Mouse (Mus musculus) kidney, adult 9 months (tissue): ENCODE data around the gene Spaca3.

Experiments used
- DNase-seq: peaks from one replicate; pipeline ENCODE4 v3.0.0; 2022

Spaca3 gene

GRCm38 (mm10) chr11:80872509-80873474 is 14.6 kb downstream of the Spaca3 start:
- DNase-seq, result peak; percentile 67

DNA sequence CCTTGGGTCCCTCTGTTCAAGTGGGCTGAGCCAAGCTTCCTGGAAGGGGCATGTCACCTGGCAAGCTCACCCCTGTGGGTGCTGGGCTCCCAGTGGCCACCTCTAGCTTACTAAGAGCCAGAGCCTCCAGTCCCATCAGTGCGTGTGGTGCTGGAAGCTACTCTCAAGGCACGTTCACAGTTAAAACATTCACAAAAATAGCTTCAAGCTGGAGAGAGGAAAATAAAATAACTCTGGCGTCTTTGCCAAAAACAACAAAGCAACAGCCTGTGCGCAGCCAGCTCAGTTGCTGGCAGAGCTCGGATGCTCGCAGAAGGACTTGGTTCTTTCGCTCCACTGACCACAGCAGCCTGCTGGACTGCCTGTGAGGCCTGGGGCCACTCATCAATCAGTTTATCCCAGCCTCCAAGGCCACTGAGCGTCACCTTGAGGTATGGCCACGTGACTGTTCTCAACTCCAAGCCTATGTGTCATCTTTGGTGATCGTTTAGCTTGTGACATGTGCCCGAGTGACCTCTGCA is 19.0 kb downstream of the Spaca3 start:
- DNase-seq, result peak; percentile 82

DNA sequence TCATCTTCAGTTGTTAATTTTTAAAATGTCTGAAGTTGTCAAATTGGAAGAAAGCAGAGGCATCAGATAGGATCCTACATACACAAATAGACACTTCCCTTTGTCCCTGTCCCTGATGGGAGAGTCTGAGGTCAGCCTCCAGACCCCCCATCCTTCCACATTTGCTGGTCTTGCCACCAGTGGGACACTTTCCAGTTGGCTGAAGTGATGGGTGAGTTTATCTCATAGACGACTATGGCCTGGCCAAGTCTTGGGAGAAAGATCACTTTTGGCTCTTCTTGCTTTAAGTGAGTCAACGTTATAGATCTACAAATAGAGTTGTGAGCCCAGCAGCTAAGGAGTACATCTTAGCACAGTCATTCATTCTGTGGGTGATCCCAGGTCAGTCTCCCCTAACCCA is 19.9 kb downstream of the Spaca3 start:
- no peak for DNase-seq

- no peak for DNase-seq
These were observed 24.2 kb downstream of the Spaca3 start for GRCm38 (mm10) chr11:80882229-80882810.

DNA sequence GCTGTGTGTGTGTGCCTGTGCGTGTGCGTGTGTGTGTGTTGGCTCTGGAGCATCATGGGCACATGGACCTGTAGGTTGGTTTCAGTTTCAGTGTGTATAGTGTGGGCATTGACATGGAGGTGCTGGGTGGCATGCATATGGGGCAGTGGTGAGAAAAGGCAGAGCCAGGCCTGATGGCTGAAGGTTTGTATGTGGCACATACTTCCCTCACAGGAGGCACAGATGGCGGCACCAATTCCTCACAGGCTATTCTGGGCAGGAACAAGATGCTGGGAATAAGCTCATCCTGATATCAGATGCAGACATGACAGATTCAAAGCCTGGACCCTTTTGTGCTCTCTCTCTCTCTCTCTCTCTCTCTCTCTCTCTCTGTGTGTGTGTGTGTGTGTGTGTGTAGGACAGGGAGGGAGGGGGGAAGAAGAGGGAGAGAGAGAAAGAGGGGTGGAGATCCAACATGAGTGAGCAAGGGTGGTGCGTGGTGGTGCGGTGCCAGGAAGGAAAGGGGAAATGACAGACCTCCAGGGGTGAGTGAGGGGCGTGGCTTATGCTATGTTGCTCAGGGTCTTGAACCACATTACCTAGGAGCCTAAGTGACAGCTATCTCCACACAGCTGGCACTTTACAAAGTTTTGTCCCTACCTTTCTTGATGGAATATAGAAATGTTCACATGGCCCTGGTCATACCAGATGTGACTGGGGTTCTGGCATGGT is 26.5 kb downstream of the Spaca3 start:
- no peak for DNase-seq

- no peak for DNase-seq
These were observed 28.2 kb downstream of the Spaca3 start for GRCm38 (mm10) chr11:80886365-80886764.

DNA sequence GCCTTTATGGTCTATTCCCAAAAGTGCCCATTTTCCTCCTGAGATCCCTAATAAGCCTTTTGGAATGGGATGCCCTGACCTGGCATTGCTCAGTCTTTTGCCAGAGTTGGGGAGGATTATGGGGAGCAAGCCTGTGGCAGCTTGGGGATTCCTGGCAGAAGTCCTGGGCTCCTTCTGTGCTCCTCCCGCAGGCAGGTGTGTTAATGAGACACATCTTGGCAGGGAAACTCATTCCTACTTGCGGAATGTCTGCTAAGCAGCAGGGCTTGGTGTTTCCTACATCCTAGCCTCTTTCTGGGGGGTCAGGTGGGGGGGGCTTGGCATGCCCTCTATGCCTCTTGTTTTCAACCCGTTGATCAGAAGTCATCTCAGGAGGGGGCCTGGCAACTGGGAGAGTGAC is 28.9 kb downstream of the Spaca3 start:
- DNase-seq, result no peak

DNA sequence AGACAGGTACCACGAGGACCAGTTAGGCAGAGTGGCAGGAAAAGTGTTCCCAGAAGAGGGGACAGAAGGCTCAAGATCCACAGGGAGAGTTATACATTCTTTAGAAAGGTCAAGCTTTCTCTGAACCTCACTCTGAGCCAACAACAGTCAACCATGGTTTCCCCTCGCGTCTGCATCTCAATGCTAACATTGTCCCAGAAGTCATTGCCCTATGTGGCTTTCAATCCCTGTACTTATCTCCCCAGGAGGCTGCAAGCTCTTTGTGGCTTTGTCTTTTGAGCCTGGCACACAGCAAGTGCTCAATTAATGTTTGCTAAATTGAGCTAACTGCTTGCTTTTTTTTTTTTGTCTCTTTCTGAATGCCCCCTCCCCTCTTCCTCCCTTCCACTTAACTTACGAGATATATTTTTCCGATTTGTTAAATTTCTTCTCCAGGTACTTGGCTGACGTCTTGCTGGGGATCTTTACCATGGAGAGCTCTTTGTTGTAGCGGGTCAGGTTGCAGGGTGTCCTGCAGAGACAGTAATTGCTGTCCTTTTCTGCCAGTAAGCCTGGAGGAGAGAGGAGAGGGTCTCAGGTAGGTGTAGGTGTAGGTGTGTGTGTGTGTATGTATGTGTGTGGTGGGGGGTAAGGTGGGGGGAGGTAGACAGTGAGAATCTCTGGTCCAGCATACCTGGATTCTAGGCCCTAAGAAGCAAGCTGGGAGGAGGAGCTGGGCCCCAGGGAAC is 31.3 kb downstream of the Spaca3 start:
- DNase-seq, result no peak

DNA sequence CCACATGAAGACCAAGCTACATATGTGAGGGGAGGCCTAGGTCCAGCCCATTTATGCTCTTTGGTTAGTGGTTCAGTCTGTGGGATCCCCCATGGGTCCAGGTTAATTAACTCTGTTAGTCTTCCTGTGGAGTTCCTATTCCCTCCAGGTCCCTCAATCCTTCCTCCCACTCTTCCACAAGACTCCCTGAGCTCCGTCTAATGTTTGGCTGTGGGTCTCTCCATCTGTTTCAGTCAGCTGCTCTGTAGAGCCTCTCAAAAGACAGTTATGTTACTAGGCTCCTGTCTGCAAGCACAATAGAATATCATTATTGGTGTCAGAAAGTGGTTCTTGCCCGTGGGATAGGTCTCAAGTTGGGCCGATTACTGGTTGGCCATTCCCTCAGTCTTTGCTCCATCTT is 37.7 kb downstream of the Spaca3 start:
- DNase-seq, result no peak

GRCm38 (mm10) chr11:80900555-80900954 is 42.4 kb downstream of the Spaca3 start:
- no peak for DNase-seq

- DNase-seq, result no peak
These were observed 44.5 kb downstream of the Spaca3 start for GRCm38 (mm10) chr11:80902664-80903063.

- no peak for DNase-seq
These were observed 45.3 kb downstream of the Spaca3 start for GRCm38 (mm10) chr11:80903426-80903825.

DNA sequence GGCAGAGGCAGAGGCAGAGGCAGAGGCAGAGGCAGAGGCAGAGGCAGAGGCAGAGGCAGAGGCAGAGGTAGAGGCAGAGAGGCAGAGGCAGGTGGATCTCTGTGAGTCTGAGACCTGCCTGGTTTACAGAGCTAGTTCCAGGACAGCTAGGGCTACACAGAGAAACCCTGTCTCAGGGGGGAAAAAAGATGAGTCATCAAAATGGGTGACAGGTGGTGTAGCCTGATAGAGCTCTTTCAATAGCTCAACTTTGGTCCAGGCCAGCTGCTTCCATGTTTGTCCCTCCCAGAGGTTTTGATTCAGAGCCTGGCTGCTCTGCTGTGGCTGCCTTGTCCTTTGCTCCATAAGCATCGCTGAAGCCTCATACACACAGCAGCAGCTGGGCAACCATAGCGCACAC is 46.4 kb downstream of the Spaca3 start:
- no peak for DNase-seq

DNA sequence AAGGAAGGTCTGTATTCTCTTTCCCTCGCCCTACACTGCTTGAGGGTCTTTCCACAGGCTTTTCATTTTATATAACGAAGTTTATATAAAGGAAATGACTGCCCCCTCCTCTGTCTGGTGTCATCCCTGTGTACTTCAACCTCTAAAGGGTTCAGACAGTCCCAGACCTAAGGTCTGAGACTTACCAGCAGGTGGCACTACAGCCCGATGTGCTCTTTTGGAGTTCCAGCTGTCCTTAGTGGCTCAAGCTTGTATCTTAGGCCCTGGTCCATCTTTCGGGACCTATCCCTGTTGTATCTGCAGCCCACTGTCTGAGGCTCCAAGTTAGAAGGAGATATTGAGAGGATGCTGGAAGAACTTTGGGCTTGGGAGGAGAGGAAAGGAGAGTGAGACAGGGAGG is 48.3 kb downstream of the Spaca3 start:
- DNase-seq, result peak; percentile 56

- DNase-seq, result no peak
These were observed 49.7 kb downstream of the Spaca3 start for GRCm38 (mm10) chr11:80907820-80908219.

DNA sequence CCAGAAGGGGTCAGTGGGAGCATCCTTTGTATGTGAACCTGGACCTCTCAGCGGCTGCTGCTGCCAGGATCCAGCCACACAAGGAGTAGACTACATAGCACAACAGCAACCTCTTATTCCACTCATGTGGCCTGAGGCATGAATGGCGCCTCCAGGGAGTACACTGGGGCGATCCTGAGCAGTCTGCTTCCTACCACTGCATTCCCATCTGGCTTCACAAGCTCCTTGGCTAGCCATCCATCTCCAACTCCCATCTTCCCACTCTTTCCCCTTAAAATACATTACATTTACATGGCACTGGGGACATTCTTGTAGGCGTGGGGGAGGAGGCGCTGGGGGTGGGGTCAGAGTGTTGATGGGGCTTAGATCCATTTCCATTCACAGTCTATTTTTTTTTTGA is 54.6 kb downstream of the Spaca3 start:
- DNase-seq, result no peak

DNA sequence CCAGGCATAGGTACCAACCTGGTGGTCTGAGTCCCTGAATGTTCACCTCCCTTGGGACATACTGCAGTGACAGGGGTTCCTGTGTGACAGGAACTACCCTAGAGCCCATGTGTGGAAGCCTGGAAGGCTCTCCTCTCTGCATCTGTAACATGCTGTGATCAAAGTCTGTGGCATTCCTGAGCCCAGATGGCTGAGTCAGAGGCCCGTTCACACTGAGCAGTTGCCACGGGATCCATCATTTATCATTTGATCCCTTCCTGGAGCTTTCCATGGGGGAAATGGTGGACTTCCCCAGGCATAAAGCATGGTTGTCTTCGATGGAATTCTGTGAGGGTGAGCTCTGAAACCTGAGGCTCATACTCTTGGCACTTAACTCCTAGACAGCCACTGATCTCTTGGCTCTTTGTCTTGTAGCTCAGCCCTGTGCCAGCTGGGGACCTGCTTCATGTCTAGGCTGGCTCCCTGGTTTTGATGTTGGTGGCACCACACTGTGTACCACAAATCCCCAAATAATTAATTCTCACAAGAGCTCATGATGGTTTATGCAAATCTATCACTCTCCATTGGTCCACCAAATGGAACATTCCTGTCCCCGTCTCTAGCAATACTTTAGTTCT is 55.4 kb downstream of the Spaca3 start:
- DNase-seq, result no peak
